Mouse (Mus musculus): ENCODE results near the gene Chil1.

Gene Chil1

GRCm38 (mm10) chr1:134204230-134204629, 22.3 kb downstream of the Chil1 start:
- DNase-seq (ENCODE audit: low spot score in 2 of 2), result no peak

GRCm38 (mm10) chr1:134205296-134206018, 23.5 kb downstream of the Chil1 start:
- DNase-seq (ENCODE audit: low spot score in 2 of 2), result peak; percentile 35 to 43

GRCm38 (mm10) chr1:134206085-134206484, 24.1 kb downstream of the Chil1 start:
- no peak for DNase-seq (ENCODE audit: low spot score in 2 of 2)

- DNase-seq (ENCODE audit: low spot score in 2 of 2), result no peak
Observed at GRCm38 (mm10) chr1:134210179-134210755, 28.3 kb downstream of the Chil1 start.

GRCm38 (mm10) chr1:134211043-134211442, 29.1 kb downstream of the Chil1 start:
- DNase-seq (ENCODE audit: low spot score in 2 of 2), result no peak

GRCm38 (mm10) chr1:134211631-134212030, 29.7 kb downstream of the Chil1 start:
- DNase-seq (ENCODE audit: low spot score in 2 of 2), result no peak

GRCm38 (mm10) chr1:134212351-134212750, 30.4 kb downstream of the Chil1 start:
- DNase-seq (ENCODE audit: low spot score in 2 of 2), result no peak

GRCm38 (mm10) chr1:134213405-134213804, 31.4 kb downstream of the Chil1 start:
- no peak for DNase-seq (ENCODE audit: low spot score in 2 of 2)

GRCm38 (mm10) chr1:134215059-134215458, 33.1 kb downstream of the Chil1 start:
- no peak for DNase-seq (ENCODE audit: low spot score in 2 of 2)

- DNase-seq (ENCODE audit: low spot score in 2 of 2), result no peak
Observed at GRCm38 (mm10) chr1:134215751-134216628, 34.0 kb downstream of the Chil1 start.

GRCm38 (mm10) chr1:134216629-134216971, 34.6 kb downstream of the Chil1 start:
- DNase-seq (ENCODE audit: low spot score in 2 of 2), result no peak

- DNase-seq (ENCODE audit: low spot score in 2 of 2), result no peak
Observed at GRCm38 (mm10) chr1:134217028-134217481, 35.1 kb downstream of the Chil1 start.

- no peak for DNase-seq (ENCODE audit: low spot score in 2 of 2)
Observed at GRCm38 (mm10) chr1:134217942-134218341, 36.0 kb downstream of the Chil1 start.

GRCm38 (mm10) chr1:134219608-134220007, 37.6 kb downstream of the Chil1 start:
- no peak for DNase-seq (ENCODE audit: low spot score in 2 of 2)

- no peak for DNase-seq (ENCODE audit: low spot score in 2 of 2)
Observed at GRCm38 (mm10) chr1:134221172-134221571, 39.2 kb downstream of the Chil1 start.

- DNase-seq (ENCODE audit: low spot score in 2 of 2), result peak; percentile 73 to 80
Observed at GRCm38 (mm10) chr1:134222122-134223055, 40.4 kb downstream of the Chil1 start.

- no peak for DNase-seq (ENCODE audit: low spot score in 2 of 2)
Observed at GRCm38 (mm10) chr1:134224649-134225227, 42.8 kb downstream of the Chil1 start.

GRCm38 (mm10) chr1:134225375-134225774, 43.4 kb downstream of the Chil1 start:
- no peak for DNase-seq (ENCODE audit: low spot score in 2 of 2)

GRCm38 (mm10) chr1:134226739-134227138, 44.8 kb downstream of the Chil1 start:
- no peak for DNase-seq (ENCODE audit: low spot score in 2 of 2)

- DNase-seq (ENCODE audit: low spot score in 2 of 2), result peak; percentile 39 to 61
Observed at GRCm38 (mm10) chr1:134229806-134230575, 48.0 kb downstream of the Chil1 start.

Measured in heart, adult 9 months (tissue).